Mouse (Mus musculus): ENCODE measurements at regions not wholly inside any gene's neighbourhood (a gene's known extent, or its start where the extent isn't known, plus 50 kb on each side); places are given as distances from the start of the nearest gene placed in this dataset.
"Not testable (repeated sequence)": the region's sequence is repeated elsewhere in the genome, so short reads cannot be mapped to it uniquely, and the experiment has no call there.

- no peak for ATAC-seq (replicated peaks; ENCODE audit: low FRiP score, low TSS enrichment, poor library complexity, severe bottlenecking)
Measured at GRCm38 (mm10) chr2:129947847-129948553, 64.1 kb upstream of the Tgm3 start.

DNA sequence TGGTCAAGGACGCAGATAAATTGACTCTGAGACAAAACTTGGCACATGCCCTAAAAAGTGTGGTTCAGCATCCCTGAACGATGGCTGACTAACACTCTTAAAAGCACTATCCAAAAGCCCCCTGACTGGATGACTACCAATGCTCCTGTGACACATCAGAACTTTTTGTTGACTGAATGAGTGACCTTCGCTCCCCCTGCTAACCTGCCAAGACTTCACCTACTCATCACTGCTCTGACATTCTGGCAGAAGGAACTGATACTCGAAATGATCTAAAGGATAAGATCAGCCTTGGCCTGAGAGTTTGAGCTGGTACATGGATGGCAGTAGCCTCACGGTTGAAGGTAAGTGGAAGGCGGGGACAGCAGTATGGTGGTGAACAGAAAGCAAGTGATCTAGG lies 62.4 kb upstream of the Tgm3 start:
- not testable (repeated sequence) for ATAC-seq (replicated peaks; ENCODE audit: low FRiP score, low TSS enrichment, poor library complexity, severe bottlenecking)

GRCm38 (mm10) chr2:129952486-129952885 lies 59.7 kb upstream of the Tgm3 start:
- ATAC-seq (replicated peaks; ENCODE audit: low FRiP score, low TSS enrichment, poor library complexity, severe bottlenecking): no peak

- no peak for ATAC-seq (replicated peaks; ENCODE audit: low FRiP score, low TSS enrichment, poor library complexity, severe bottlenecking)
Measured at GRCm38 (mm10) chr2:129955260-129955691, 56.9 kb upstream of the Tgm3 start.

DNA sequence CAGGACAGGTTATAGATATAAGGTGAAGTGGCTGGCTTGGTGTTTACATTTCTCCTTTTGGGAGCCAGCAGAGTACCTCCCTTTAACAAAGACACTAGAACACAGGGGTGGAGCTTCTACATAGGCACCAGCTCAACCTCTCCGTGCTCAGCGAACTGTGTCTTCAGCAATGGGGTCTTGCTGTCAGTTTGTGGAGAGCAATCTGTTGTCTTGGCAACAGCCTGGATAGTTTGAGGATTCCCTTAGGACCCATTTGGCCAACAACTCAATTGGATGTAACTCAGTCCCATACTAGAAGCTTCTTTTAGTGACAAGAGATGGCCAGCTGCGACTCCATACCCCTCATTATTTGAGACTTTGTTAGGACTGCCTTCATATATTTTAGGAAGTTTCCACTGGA lies 54.0 kb upstream of the Tgm3 start:
- ATAC-seq (replicated peaks; ENCODE audit: low FRiP score, low TSS enrichment, poor library complexity, severe bottlenecking): no peak

- ATAC-seq (replicated peaks; ENCODE audit: low FRiP score, low TSS enrichment, poor library complexity, severe bottlenecking): no peak
Measured at GRCm38 (mm10) chr2:129960364-129960763, 51.8 kb upstream of the Tgm3 start.

DNA sequence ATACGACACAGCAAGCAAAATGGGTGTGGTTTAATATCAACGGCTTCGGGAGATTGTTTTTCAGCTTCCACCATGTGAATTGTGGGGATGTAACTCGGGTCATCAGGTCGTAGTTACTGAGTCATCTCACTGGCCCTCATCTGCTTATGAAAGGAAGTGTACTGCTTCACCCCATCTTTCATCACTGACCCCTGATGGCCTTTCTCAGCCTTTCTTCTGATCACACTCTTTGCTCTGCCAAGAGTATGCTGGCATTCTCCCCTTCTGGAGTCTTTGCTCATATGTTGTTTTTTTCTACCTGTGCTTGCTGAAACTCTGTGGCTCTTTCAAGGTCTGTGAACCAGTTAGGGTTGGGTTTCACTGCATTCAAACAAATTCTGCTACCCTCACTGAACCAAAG lies 50.6 kb upstream of the Tgm3 start:
- ATAC-seq (replicated peaks; ENCODE audit: low FRiP score, low TSS enrichment, poor library complexity, severe bottlenecking): no peak
